Mouse (Mus musculus) gastrocnemius, adult 2 months (tissue): ENCODE measurements around the gene Asxl1. TPM values are rescaled to one million over a fixed set of nuclear protein-coding genes. Genes with fewer than 3 reads are reported as not detected.

ENCODE experiments used
- DNase-seq: peaks from one replicate; pipeline ENCODE4 v3.0.0; 2022
- H3K27ac ChIP-seq: fragments of 200-600 bp; 2 replicates; pipeline ENCODE4 v1.8.1; 2022; ENCODE audit warnings: mild to moderate bottlenecking
- H3K4me3 ChIP-seq: fragments of 200-600 bp; 2 replicates; pipeline ENCODE4 v1.8.1; 2022; ENCODE audit warnings: mild to moderate bottlenecking, moderate library complexity
- CTCF ChIP-seq: fragments of 200-600 bp; IDR thresholded peaks from 2 replicates; pipeline ENCODE4 v1.8.1; 2022; ENCODE audit warnings: antibody characterized with exemption, mild to moderate bottlenecking, moderate library complexity
- intact Hi-C: fragments of 180-260 bp; cut with DNase I; formaldehyde crosslinking; loops from one replicate; pipeline ENCODE4 v1.15.1; 2025
- total RNA-seq, 2 experiments: library from RNA; stranded (reverse); gene quantifications; 2 replicates each; pipeline ENCODE4 v1.2.3; 2021

Asxl1 gene
- total RNA-seq, 2 experiments from 2014 or later = 9.3 to 10.6 TPM

DNA sequence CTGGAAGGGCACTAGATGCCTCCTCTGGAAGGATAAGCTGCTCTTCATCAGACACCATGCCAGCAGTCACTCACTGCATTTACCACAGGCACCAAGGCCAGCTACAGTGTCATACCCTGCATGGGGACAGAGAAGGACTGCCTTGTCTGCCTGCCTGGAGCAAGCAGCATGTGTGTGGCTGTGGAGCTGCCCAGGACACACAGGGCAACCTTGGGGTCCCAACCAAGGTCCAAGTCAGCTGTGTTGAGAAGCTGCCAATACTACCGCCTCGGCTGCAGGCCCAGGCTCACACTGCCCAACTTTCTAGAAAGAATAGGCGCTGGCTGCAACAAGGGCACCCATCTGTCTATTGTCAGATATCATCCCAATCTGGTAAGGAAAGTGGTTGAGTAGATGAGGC lies 77.5 kb downstream of the Asxl1 start:
- DNase-seq = no peak
- no peak overlapping the region for H3K4me3 ChIP-seq
- no peak for TF ChIP-seq CTCF
- intact Hi-C loops = no loop called here
- no peak overlapping the region for H3K27ac ChIP-seq

GRCm38 (mm10) chr2:153424557-153424956 lies 78.9 kb downstream of the Asxl1 start:
- intact Hi-C loops = no loop called here
- no peak overlapping the region for H3K4me3 ChIP-seq
- no peak overlapping the region for H3K27ac ChIP-seq
- TF ChIP-seq CTCF = no peak
- no peak for DNase-seq

GRCm38 (mm10) chr2:153425124-153425844 lies 79.7 kb downstream of the Asxl1 start:
- DNase-seq = no peak
- Histone ChIP-seq H3K27ac (peak overlapping the region; percentile 31; the same call in 1 of the 2 replicates), H3K4me3 (no peak overlapping the region)
- TF ChIP-seq CTCF = no peak
- intact Hi-C loops = no loop called here

DNA sequence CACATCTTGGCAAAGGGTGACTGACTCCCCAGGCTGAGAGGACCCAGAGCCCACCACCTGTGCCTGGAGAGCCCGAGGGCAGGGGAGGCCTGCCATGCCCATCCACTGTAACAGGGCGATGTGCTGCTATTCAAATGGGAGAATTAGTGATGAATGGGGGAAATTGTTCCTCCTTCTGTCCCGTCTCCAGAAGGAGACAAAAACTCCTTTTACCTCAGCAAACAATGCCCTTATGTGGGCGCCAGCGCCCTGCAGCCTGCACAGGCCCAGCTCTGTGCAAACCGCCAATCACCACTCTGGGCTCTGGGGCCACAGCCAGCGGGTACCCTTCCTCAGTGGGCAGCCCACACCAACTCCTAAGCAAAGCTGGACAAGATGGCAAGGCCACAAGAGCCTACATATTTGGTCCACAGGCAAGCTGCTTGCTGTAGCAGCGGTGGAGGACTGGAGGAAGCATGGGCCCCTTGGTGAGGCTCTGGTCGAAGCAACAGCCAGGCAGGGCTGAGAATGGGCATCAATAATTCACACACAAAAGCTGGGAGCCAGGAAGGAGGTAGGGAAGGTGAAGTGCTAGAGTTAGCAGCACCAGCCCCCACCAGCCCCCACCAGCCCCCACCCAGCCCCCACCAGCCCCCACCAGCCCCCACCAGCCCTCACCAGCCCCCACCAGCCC lies 80.5 kb downstream of the Asxl1 start:
- Histone ChIP-seq H3K4me3 (no peak overlapping the region), H3K27ac (peak overlapping the region; percentile 31; the same call in 1 of the 2 replicates)
- intact Hi-C loops = no loop called here
- TF ChIP-seq CTCF = no peak
- DNase-seq = no peak

GRCm38 (mm10) chr2:153426931-153427330 lies 81.3 kb downstream of the Asxl1 start:
- intact Hi-C loops = no loop called here
- DNase-seq = no peak
- Histone ChIP-seq H3K27ac (no peak overlapping the region), H3K4me3 (no peak overlapping the region)
- no peak for TF ChIP-seq CTCF

GRCm38 (mm10) chr2:153428485-153428884 lies 82.9 kb downstream of the Asxl1 start:
- intact Hi-C loops = no loop called here
- TF ChIP-seq CTCF = no peak
- no peak for DNase-seq
- Histone ChIP-seq H3K27ac (no peak overlapping the region), H3K4me3 (no peak overlapping the region)

- no peak for DNase-seq
- no peak for TF ChIP-seq CTCF
- Histone ChIP-seq H3K27ac (no peak overlapping the region), H3K4me3 (no peak overlapping the region)
- intact Hi-C loops = no loop called here
Measured at GRCm38 (mm10) chr2:153430571-153430970, 84.9 kb downstream of the Asxl1 start.

DNA sequence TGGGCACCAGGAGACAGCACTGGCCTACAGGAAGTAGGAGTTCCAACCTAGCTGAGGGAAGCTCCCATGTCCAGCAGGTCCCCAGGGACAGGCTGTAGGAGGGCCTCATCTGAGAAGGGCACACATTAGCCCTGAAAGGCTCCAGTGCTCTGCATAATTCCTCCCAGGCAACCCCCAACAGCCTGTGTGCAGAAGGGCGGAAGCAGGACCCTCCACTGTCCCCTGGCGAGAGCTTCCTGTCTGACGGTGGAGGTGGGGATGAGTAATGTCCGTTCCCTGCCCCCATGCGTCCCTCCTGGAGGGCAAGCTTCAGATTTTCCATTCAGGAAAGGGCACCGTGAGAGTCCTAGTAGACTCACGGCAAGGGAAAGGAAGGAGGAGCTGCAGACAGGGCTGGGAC lies 86.9 kb downstream of the Asxl1 start:
- H3K27ac ChIP-seq = no peak overlapping the region; the same call in 1 of the 2 replicates
- intact Hi-C loops = no loop called here
- TF ChIP-seq CTCF = no peak
- DNase-seq = no peak
- no peak overlapping the region for H3K4me3 ChIP-seq

DNA sequence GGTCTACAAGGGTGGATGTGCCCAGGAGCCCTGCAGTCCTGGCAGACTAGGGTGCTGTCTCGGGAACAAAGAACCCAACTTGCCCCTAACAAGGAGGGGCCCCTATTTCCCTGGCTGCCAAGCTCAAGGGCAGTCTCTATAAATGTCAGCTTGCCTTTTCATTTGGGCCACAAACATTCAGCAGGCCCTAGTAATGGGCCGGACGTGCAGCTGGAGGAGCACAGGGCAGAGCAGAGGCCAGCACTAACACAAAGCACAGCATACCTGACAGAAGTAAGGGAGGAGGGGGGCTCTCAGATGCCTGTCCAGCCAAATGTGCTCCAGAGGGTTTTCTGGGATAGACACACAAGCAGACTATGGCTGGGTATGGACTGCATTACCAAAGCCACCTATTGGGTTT lies 88.2 kb downstream of the Asxl1 start:
- Histone ChIP-seq H3K27ac (0 out of 2 replicates have a peak overlapping the region, but pooled peaks have one; percentile 24), H3K4me3 (no peak overlapping the region)
- DNase-seq = no peak
- intact Hi-C loops = no loop called here
- no peak for TF ChIP-seq CTCF

DNA sequence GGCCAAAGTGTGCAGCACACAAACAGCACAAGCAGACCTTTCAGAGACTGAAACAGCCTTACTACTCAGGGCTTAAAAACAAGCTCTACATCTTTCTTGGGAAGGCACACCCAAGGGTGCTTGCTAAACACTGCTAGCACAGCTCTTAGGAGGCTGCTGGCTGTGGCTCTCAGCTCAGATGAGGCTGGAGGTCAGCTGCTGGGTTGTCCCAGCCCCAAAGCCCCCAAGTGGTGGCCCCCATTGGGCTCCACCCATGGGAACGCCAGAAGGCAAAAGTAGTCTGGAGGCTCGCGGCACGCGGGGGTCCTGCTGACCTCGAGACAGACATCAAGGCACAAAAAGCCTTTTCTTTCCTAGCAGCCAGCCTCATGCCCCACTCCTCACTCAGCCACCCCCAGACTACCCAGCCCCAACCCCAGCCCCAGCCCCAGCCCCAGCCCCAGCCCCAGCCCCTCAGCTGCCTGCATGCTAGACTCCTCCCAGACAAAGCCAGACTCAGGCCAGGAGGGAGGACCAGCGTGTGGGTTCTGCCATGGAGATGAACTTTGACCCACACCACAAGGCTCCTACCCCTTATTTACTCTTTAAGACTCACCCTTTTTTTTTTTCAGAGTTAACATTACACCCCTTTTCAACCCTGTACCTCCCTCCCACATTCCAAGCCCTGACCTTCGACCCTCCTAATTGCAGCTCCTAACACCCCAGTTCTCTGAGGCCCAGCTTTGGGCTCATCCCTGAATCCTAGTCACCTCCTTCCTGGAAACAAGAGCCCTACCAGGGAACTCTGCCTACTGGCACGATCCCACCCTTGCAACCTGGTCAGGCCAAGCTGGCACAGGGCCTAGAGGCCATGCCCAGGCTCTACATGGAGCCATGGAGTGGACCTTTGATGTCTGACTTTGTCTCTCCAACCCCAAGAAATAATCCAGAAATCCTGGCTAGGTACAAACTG lies 89.5 kb downstream of the Asxl1 start:
- H3K4me3 ChIP-seq = no peak overlapping the region
- TF ChIP-seq CTCF = no peak
- intact Hi-C loops = no loop called here
- peak; percentile 79 for DNase-seq
- peak overlapping the region; percentile 49; the same call in 1 of the 2 replicates for H3K27ac ChIP-seq

DNA sequence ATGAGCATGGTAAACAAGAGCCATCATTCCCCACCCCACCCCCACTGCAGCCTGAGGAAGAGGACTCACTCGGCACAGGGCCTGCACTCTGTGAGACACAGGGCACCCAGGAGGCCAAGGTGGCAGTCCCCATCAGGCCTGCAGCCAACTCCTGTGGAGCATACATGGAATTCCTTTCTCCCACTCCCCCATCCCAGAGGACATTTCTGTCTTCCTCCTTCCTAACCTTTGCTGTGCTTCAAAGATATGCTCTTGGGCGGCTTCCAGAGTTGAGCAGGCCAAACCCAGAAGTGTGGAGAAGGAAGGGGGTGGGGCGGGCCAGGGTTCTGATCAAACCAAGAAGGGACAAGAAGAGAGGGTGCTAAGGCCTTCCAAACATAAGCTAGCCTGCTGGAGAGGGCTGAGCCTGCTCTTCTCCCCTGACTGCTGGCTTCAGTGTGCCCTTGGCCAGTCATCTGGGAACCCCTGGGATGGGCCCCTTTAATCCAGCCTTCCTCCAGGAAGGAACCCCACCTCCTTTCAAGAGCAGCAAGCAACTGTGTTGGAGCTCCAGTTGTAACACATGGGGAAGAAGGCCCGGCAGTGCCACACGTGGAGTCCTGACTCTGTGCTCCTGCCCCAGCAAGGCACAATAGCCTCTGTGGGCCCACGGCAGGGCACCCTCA lies 91.1 kb downstream of the Asxl1 start:
- no peak for TF ChIP-seq CTCF
- no peak for DNase-seq
- H3K4me3 ChIP-seq = peak overlapping the region; percentile 24; the same call in 1 of the 2 replicates
- peak overlapping the region; percentile 62 for H3K27ac ChIP-seq
- intact Hi-C loops = no loop called here

DNA sequence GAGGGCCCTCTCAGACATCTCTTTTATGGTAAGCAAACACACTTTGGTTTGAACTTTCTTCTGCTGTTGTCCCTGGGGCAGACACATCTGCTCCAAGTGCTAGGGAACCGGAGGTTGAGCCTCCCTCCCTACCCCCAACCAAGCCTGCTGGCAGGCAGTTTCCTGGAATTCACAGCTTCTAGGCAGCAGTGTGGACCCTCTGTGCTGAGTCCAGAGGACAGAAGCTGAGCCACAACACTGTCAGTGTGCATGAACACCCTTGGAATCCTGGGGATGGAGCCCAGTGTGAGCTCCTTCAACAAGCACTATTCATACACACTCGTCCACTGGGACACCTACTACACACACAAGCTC lies 91.7 kb downstream of the Asxl1 start:
- Histone ChIP-seq H3K27ac (peak overlapping the region; percentile 62), H3K4me3 (peak overlapping the region; percentile 24; the same call in 1 of the 2 replicates)
- TF ChIP-seq CTCF = no peak
- intact Hi-C loops = no loop called here
- DNase-seq = no peak
